In the genomic region with DNA sequence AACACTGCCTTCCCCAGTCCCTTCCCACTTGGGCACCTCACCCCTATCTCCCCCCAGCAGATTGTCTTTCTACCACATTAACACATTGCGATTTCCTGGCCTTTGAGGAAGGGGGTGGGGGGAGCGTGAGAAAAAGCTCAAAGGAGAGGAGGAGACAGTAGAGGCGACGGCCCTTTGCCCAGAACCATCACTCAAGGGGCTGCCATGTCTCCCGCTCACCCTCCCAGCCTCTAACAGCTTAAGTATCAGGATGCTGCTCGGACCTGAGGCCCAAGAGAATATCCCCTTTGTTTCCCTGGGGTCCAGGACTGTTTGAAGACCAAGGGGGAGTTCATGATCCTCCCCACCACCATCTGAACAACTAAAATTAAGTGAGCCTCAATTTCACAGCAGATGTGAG, we compare ENCODE assay signal across 9 mouse cellular contexts. TPM values are rescaled to one million over a fixed set of nuclear protein-coding genes. Genes with fewer than 3 reads are reported as not detected.
DNase-seq lines count a peak whose midpoint lies in the region; ATAC-seq and TF ChIP-seq lines count a peak whose summit lies in the region.
"Had no signal": no experiment of that assay in that cellular context is flagged by ENCODE, and none has a peak within 500 bp of the region (broad histone marks: within the 10 kb centered on the region; RNA-seq: fewer than 3 reads in every experiment).

No protein-coding gene starts in this region.

- H3K36me3 ChIP-seq in kidney, postnatal 0 days (ENCODE audit: insufficient read depth, low read length) = no peaks in the 10 kb centered on the region
- no peaks in the 10 kb centered on the region for H3K36me3 ChIP-seq in embryonic facial prominence, embryonic 14.5 days (ENCODE audit: control insufficient read depth, insufficient read depth, low read length)
- H3K36me3 ChIP-seq in limb, embryonic 10.5 days = no peaks in the 10 kb centered on the region
- H3K36me3 ChIP-seq in neural tube, embryonic 13.5 days = no peaks in the 10 kb centered on the region
- H3K36me3 ChIP-seq in kidney, adult 2 months (ENCODE audit: control insufficient read depth, insufficient read depth, low read length) = no peaks in the 10 kb centered on the region

- no peak for DNase-seq in kidney, postnatal 0 days (ENCODE audit: low spot score)
- no peak for DNase-seq in kidney, postnatal 25 days
- DNase-seq in embryonic facial prominence, embryonic 14.5 days (ENCODE audit: low spot score) = no peak
- DNase-seq in limb, embryonic 10.5 days (ENCODE audit: low spot score) = no peak
- no peak for DNase-seq in left cerebral cortex, adult 8-10 months (ENCODE audit: low spot score in 2 of 2)
- no peak for DNase-seq in kidney, adult 2 months
- DNase-seq in right cerebral cortex, adult 2 months (ENCODE audit: low spot score in 2 of 2) = no peak
- DNase-seq: gastrocnemius, postnatal 10 days had no signal

- H3K27ac ChIP-seq in kidney, postnatal 0 days = no peak overlapping the region
- no peak overlapping the region for H3K27ac ChIP-seq in embryonic facial prominence, embryonic 14.5 days (replicated peaks; ENCODE audit: low read depth, low read length)
- H3K27ac ChIP-seq in limb, embryonic 10.5 days = no peak overlapping the region
- H3K27ac ChIP-seq in neural tube, embryonic 13.5 days (replicated peaks) = peak overlapping the region; percentile 83
- no peak overlapping the region for H3K27ac ChIP-seq in kidney, adult 2 months (ENCODE audit: insufficient read depth, low read depth, low read length)

- WGBS in kidney, postnatal 0 days = 5% methylated on average over 6 of the region's 6 CpGs
- 3% methylated on average over 6 of the region's 6 CpGs for WGBS in embryonic facial prominence, embryonic 14.5 days
- WGBS in limb, embryonic 10.5 days = 0% methylated on average over 6 of the region's 6 CpGs
- 0% methylated on average over 6 of the region's 6 CpGs for WGBS in neural tube, embryonic 13.5 days
- WGBS in kidney, adult 2 months = 28% methylated on average over 6 of the region's 6 CpGs

- H3K9ac ChIP-seq in kidney, postnatal 0 days (ENCODE audit: low read depth, low read length) = no peak overlapping the region
- no peak overlapping the region for H3K9ac ChIP-seq in embryonic facial prominence, embryonic 14.5 days (ENCODE audit: low read depth, low read length)
- peak overlapping the region; percentile 89 for H3K9ac ChIP-seq in neural tube, embryonic 13.5 days

- H3K9me3 ChIP-seq in kidney, postnatal 0 days (replicated peaks; ENCODE audit: low read length) = no peaks in the 10 kb centered on the region
- H3K9me3 ChIP-seq in embryonic facial prominence, embryonic 14.5 days (ENCODE audit: control insufficient read depth, low read length) = no peaks in the 10 kb centered on the region
- H3K9me3 ChIP-seq in limb, embryonic 10.5 days (replicated peaks) = no peaks in the 10 kb centered on the region
- H3K9me3 ChIP-seq in neural tube, embryonic 13.5 days = no peaks in the 10 kb centered on the region

- H3K4me1 ChIP-seq in kidney, postnatal 0 days (replicated peaks; ENCODE audit: insufficient read depth, low read length) = peaks cover 28% of the 10 kb centered on the region; the same call in 1 of the 2 replicates
- H3K4me1 ChIP-seq in embryonic facial prominence, embryonic 14.5 days (ENCODE audit: control insufficient read depth, insufficient read depth, low read length) = peaks cover 18% of the 10 kb centered on the region
- H3K4me1 ChIP-seq in limb, embryonic 10.5 days = peaks cover 95% of the 10 kb centered on the region
- H3K4me1 ChIP-seq in neural tube, embryonic 13.5 days (replicated peaks) = peaks cover 98% of the 10 kb centered on the region
- no peaks in the 10 kb centered on the region for H3K4me1 ChIP-seq in kidney, adult 2 months (ENCODE audit: control insufficient read depth, insufficient read depth, low read length)

- TF ChIP-seq POLR2A in kidney, adult 2 months (IDR thresholded peaks at IDR 0.05; ENCODE audit: low read depth, low read length) = no peak

- peaks cover 93% of the 10 kb centered on the region for H3K27me3 ChIP-seq in kidney, postnatal 0 days (ENCODE audit: insufficient read depth, low read length)
- H3K27me3 ChIP-seq in embryonic facial prominence, embryonic 14.5 days (replicated peaks; ENCODE audit: control insufficient read depth, insufficient read depth, low read length) = peaks cover 100% of the 10 kb centered on the region
- H3K27me3 ChIP-seq in limb, embryonic 10.5 days (ENCODE audit: low read depth, poor library complexity, severe bottlenecking) = peaks cover 99% of the 10 kb centered on the region
- peaks cover 80% of the 10 kb centered on the region for H3K27me3 ChIP-seq in neural tube, embryonic 13.5 days
- H3K27me3 ChIP-seq in kidney, adult 2 months (replicated peaks; ENCODE audit: control insufficient read depth, insufficient read depth, low read length) = peaks cover 11% of the 10 kb centered on the region

- H3K4me2 ChIP-seq in kidney, postnatal 0 days (ENCODE audit: low read length) = peak overlapping the region; percentile 18; the same call in 1 of the 2 replicates
- peak overlapping the region; percentile 27; the same call in 1 of the 2 replicates for H3K4me2 ChIP-seq in embryonic facial prominence, embryonic 14.5 days (ENCODE audit: low read depth, low read length)
- peak overlapping the region; percentile 80 for H3K4me2 ChIP-seq in neural tube, embryonic 13.5 days

- no peak overlapping the region; the same call in 1 of the 2 replicates for H3K4me3 ChIP-seq in kidney, postnatal 0 days (replicated peaks; ENCODE audit: low read depth, low read length)
- H3K4me3 ChIP-seq in embryonic facial prominence, embryonic 14.5 days (ENCODE audit: low read depth, low read length) = 0 out of 2 replicates have a peak overlapping the region, but pooled peaks have one; percentile 0
- H3K4me3 ChIP-seq in limb, embryonic 10.5 days = peak overlapping the region; percentile 67
- peak overlapping the region; percentile 64 for H3K4me3 ChIP-seq in neural tube, embryonic 13.5 days
- no peak overlapping the region for H3K4me3 ChIP-seq in kidney, adult 2 months (ENCODE audit: insufficient read depth, low read depth, low read length)

- TF ChIP-seq CTCF in kidney, postnatal 0 days (IDR thresholded peaks at IDR 0.05; ENCODE audit: low read depth) = no peak
- TF ChIP-seq CTCF in kidney, adult 2 months (conservative IDR thresholded peaks at IDR 0.05; ENCODE audit: insufficient read depth, insufficient read length, low read depth, low read length) = no peak

- ATAC-seq in kidney, postnatal 0 days (replicated peaks; ENCODE audit: low FRiP score, low read depth) = no peak
- no peak for ATAC-seq in embryonic facial prominence, embryonic 14.5 days (ENCODE audit: low read depth)
- no peak for ATAC-seq in neural tube, embryonic 13.5 days (ENCODE audit: low read depth)

RNA-seq across cellular contexts. Expression of a gene that starts 1.8 kb away (rescaled TPM):
- not detected in 2 replicates for polyA plus RNA-seq in kidney, postnatal 0 days (2015; fragmentation: Nextera tagmentation; extraction: Ambion mirVana)
- 0.18 and 0.39 TPM in 2 replicates for polyA plus RNA-seq in embryonic facial prominence, embryonic 14.5 days (2014; fragmentation: Nextera tagmentation; extraction: Ambion mirVana)
- polyA plus RNA-seq in limb, embryonic 10.5 days (2016; fragmentation: Nextera tagmentation; extraction: Ambion mirVana) = 5.3 and 9.5 TPM in 2 replicates
- polyA plus RNA-seq in neural tube, embryonic 13.5 days (2015; fragmentation: Nextera tagmentation; extraction: Ambion mirVana) = 42.7 and 44.6 TPM in 2 replicates
- total RNA-seq in left cerebral cortex, adult 8-10 months (2022) = under 1 TPM; 0.53 to 0.76 (median 0.61) TPM
- not detected in 2 replicates for polyA plus RNA-seq in kidney, adult 2 months (2012; rRNA removed)
- total RNA-seq: gastrocnemius, postnatal 10 days had no signal

Comparison
In these comparisons a context has a peak if more than half of its experiments do, and no peak if none do; other contexts are left out.
1. H3K4me2 ChIP-seq: peak in every context shown above with its lines; median percentile 80 in neural tube, embryonic 13.5 days; 27 in embryonic facial prominence, embryonic 14.5 days; 18 in kidney, postnatal 0 days.
2. H3K4me3 ChIP-seq: peak in embryonic facial prominence, embryonic 14.5 days (single experiment), limb, embryonic 10.5 days (single experiment) and neural tube, embryonic 13.5 days (single experiment); none in kidney, postnatal 0 days (single experiment) and kidney, adult 2 months (single experiment).